Mouse (Mus musculus): ENCODE measurements at regions not wholly inside any gene's neighbourhood (a gene's known extent, or its start where the extent isn't known, plus 50 kb on each side); places are given as distances from the start of the nearest gene placed in this dataset.

DNA sequence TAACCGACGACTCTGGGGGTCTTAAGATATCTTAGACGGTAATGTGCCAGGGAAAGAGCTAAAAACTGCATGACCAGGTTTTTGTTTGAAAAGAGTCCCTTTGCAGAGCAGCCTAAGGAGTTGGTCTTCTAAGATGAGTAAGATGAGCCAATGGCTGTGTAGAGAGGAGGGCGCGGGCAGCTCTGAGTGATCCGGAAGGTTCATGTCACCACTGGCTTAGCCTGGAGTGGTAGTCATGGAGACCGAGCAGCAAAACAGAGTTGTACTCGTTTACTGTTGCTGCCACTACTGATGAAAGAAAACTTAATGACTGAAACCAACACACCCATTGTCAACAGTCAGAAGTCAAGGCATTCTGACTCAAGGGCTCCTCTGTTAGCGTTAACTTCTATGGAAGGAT, 368.4 kb downstream of the Lmx1a start:
- TF ChIP-seq CTCF (IDR thresholded peaks at IDR 0.05) (no peak), EP300 (IDR thresholded peaks at IDR 0.05; ENCODE audit: insufficient read depth, low read depth, low read length) (no peak)
